Comparison of ENCODE assay signal across 8 mouse cellular contexts in the genomic region with DNA sequence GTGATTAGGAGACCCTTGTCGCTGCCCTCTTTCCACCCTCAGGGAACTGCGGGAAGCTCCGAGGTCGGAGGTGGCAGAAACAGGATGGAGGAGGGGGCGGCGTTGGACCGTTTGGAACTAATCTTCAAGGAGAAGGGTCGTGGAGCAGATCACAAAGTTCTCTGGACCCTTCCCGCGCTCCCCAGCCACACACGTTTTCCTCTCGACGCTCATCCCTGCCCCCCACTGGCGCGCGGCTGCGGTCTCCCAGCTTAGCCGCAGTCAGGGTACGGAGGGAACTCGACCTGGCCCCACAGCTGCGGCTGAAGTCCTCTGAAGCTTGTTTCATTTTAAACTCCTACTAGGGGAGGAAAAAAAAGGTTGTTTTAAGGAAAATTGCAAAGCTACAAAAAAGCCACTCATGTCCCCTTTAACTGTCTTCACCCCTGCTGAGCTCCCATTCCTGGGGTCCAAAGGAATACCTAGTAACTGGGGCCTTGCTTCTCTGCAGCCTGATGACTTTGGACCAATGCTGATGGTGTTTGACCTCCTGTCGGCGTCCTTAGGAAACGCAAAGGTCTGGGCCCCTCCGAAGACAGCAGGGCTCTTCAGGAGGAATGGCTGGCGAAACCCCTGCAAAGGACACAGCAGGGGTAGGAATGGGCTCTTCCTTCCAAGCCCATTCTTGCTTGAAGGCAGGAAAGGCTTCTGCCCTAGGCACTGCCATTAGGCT. TPM values are rescaled to one million over a fixed set of nuclear protein-coding genes. Genes with fewer than 3 reads are reported as not detected.
DNase-seq lines count a peak whose midpoint lies in the region; ATAC-seq and TF ChIP-seq lines count a peak whose summit lies in the region.

No protein-coding gene starts in this region.

- TF ChIP-seq EP300 in stomach, postnatal 0 days (optimal IDR thresholded peaks at IDR 0.05): no peak

- ATAC-seq in cerebellum, adult (ENCODE audit: insufficient number of reproducible peaks, low FRiP score, low TSS enrichment): no peak
- no peak for ATAC-seq in limb, embryonic 12.5 days (ENCODE audit: insufficient number of reproducible peaks, insufficient read depth, low FRiP score, low TSS enrichment, low read depth)
- ATAC-seq in stomach, postnatal 0 days (ENCODE audit: low FRiP score, low TSS enrichment): no peak
- ATAC-seq in megakaryocyte progenitor cell, adult 5-6 weeks (replicated peaks; ENCODE audit: poor library complexity): no peak

- H3K36me3 ChIP-seq in limb, embryonic 12.5 days: no peaks in the 10 kb centered on the region
- no peaks in the 10 kb centered on the region for H3K36me3 ChIP-seq in stomach, postnatal 0 days (ENCODE audit: control insufficient read depth, insufficient read depth, low read length)

- 0 out of 2 replicates have a peak overlapping the region, but pooled peaks have one; percentile 23 for H3K27ac ChIP-seq in limb, embryonic 12.5 days
- H3K27ac ChIP-seq in stomach, postnatal 0 days (replicated peaks): no peak overlapping the region

- H3K27me3 ChIP-seq in limb, embryonic 12.5 days: peaks cover 31% of the 10 kb centered on the region
- H3K27me3 ChIP-seq in stomach, postnatal 0 days (ENCODE audit: control insufficient read depth, insufficient read depth, low read length): peaks cover 9% of the 10 kb centered on the region; the same call in 1 of the 2 replicates

- DNase-seq in cerebellum, postnatal 14 days: peak; percentile 43 to 44
- peak; percentile 54 for DNase-seq in testis, postnatal 10 days (ENCODE audit: low spot score)
- no peak for DNase-seq in testis, postnatal 14 days (ENCODE audit: low spot score)
- no peak for DNase-seq in stomach, postnatal 0 days (ENCODE audit: low spot score)
- DNase-seq in c-Kit-positive CD71-positive TER-119-positive erythroid progenitor cells, embryonic 14.5 days (ENCODE audit: low spot score): no peak

- peak overlapping the region; percentile 94 for H3K4me2 ChIP-seq in limb, embryonic 12.5 days
- H3K4me2 ChIP-seq in stomach, postnatal 0 days (replicated peaks; ENCODE audit: low read depth): peak overlapping the region; percentile 97

- TF ChIP-seq CTCF in stomach, postnatal 0 days (IDR thresholded peaks at IDR 0.05; ENCODE audit: low read depth): no peak

- no peaks in the 10 kb centered on the region for H3K9me3 ChIP-seq in limb, embryonic 12.5 days
- H3K9me3 ChIP-seq in stomach, postnatal 0 days (ENCODE audit: control insufficient read depth, low read length): no peaks in the 10 kb centered on the region

- WGBS in limb, embryonic 12.5 days: 3% methylated on average over 26 of the region's 26 CpGs
- WGBS in stomach, postnatal 0 days: 14% methylated on average over 26 of the region's 26 CpGs

- peak overlapping the region; percentile 63 for H3K9ac ChIP-seq in limb, embryonic 12.5 days (replicated peaks)
- no peak overlapping the region for H3K9ac ChIP-seq in stomach, postnatal 0 days (ENCODE audit: low read length)

- peak overlapping the region; percentile 93 for H3K4me3 ChIP-seq in limb, embryonic 12.5 days (replicated peaks)
- 0 out of 2 replicates have a peak overlapping the region, but pooled peaks have one; percentile 79 for H3K4me3 ChIP-seq in stomach, postnatal 0 days (ENCODE audit: low read depth, low read length)

- H3K4me1 ChIP-seq in limb, embryonic 12.5 days (replicated peaks): peaks cover 45% of the 10 kb centered on the region
- H3K4me1 ChIP-seq in stomach, postnatal 0 days (replicated peaks; ENCODE audit: control insufficient read depth, insufficient read depth): peaks cover 6% of the 10 kb centered on the region

RNA-seq across cellular contexts. Expression of gene Zfp423, which starts 3.3 kb away (rescaled TPM):
- polyA plus RNA-seq in limb, embryonic 12.5 days (2016; fragmentation: Nextera tagmentation; extraction: Ambion mirVana): 40.3 and 43.9 TPM in 2 replicates
- polyA plus RNA-seq in stomach, postnatal 0 days (2015; fragmentation: Nextera tagmentation; extraction: Ambion mirVana): 2.6 and 2.8 TPM in 2 replicates
- total RNA-seq in megakaryocyte progenitor cell, adult 5-6 weeks (2015): not detected in 2 replicates
- not detected in 2 replicates for total RNA-seq in megakaryocyte progenitor cell, adult 5-6 weeks (2017)

Comparison
In these comparisons a context has a peak if more than half of its experiments do, and no peak if none do; other contexts are left out.
1. DNase-seq: peak in cerebellum, postnatal 14 days (2 of 2) and testis, postnatal 10 days (single experiment); none in testis, postnatal 14 days (single experiment), stomach, postnatal 0 days (single experiment) and c-Kit-positive CD71-positive TER-119-positive erythroid progenitor cells, embryonic 14.5 days (single experiment).
2. RNA of gene Zfp423, which starts 3.3 kb away (polyA plus RNA-seq): 40.3 to 43.9 TPM in limb, embryonic 12.5 days; 2.6 to 2.8 TPM in stomach, postnatal 0 days; every median in the first group is over 10 times any median in the second.